In genomic region chr13:110704261-110704660, GRCm38 (mm10) we compare ENCODE assay signal across 8 mouse cellular contexts.
DNase-seq lines count a peak whose midpoint lies in the region.
"Had no signal": no experiment of that assay in that cellular context is flagged by ENCODE, and none has a peak within 500 bp of the region (broad histone marks: within the 10 kb centered on the region; RNA-seq: fewer than 3 reads in every experiment).

No protein-coding gene starts in this region.

- DNase-seq in kidney, postnatal 10 days = peak; percentile 11
- no peak for DNase-seq in kidney, adult 18-20 months
- DNase-seq in cerebellum, adult 18-20 months = peak; percentile 16 to 25
- peak; percentile 29 to 49 for DNase-seq in cerebellum, postnatal 36 days
- DNase-seq in layer of hippocampus, postnatal 14 days (ENCODE audit: low spot score in 2 of 2) = peak; percentile 26 to 55
- no peak for DNase-seq in MN1 (ENCODE audit: low spot score)
- no peak for DNase-seq in urinary bladder, adult 18-20 months (ENCODE audit: low spot score in 2 of 2)
- DNase-seq: thymus, postnatal 36 days had no signal

Comparison
In these comparisons a context has a peak if more than half of its experiments do, and no peak if none do; other contexts are left out.
1. DNase-seq: peak in kidney, postnatal 10 days (single experiment), cerebellum, adult 18-20 months (2 of 2), cerebellum, postnatal 36 days (2 of 2) and layer of hippocampus, postnatal 14 days (2 of 2); none in kidney, adult 18-20 months (single experiment), MN1 (single experiment) and urinary bladder, adult 18-20 months (0 of 2).